Mouse (Mus musculus): ENCODE results near the gene Tbc1d10c. TPM values are rescaled to one million over a fixed set of nuclear protein-coding genes. Genes with fewer than 3 reads are reported as not detected.
"Not testable (repeated sequence)": the region's sequence is repeated elsewhere in the genome, so short reads cannot be mapped to it uniquely, and the experiment has no call there.

Gene Tbc1d10c
- polyA plus RNA-seq, 1 experiment from 2014 or later = 2.2 TPM

- Histone ChIP-seq H3K27me3 (ENCODE audit: control insufficient read depth, insufficient read depth, low read length) (0 out of 2 replicates have a peak, but pooled peaks cover 7% of the 10 kb centered on the region), H3K9me3 (ENCODE audit: control insufficient read depth, low read length) (no peaks in the 10 kb centered on the region), H3K36me3 (ENCODE audit: control insufficient read depth, insufficient read depth, low read length) (peaks cover 20% of the 10 kb centered on the region), H3K9ac (ENCODE audit: low read length) (no peak overlapping the region), H3K4me1 (ENCODE audit: control insufficient read depth in 2 of 2, insufficient read depth in 2 of 2, low read length in 2 of 2) (no peaks in the 10 kb centered on the region; a peak in 1 of 4 replicates), H3K4me3 (ENCODE audit: control insufficient read depth in 1 of 2, insufficient read depth in 1 of 2, low read depth in 1 of 2, low read length in 2 of 2) (no peak overlapping the region), H3K27ac (replicated peaks in 1 of 2; ENCODE audit: control insufficient read depth in 1 of 2, insufficient read depth in 1 of 2, low read depth in 2 of 2, low read length in 2 of 2) (no peak overlapping the region), H3K4me2 (ENCODE audit: low read length) (no peak overlapping the region)
- 81% methylated on average over 5 of the region's 5 CpGs for WGBS
- ATAC-seq (ENCODE audit: insufficient number of reproducible peaks, insufficient read depth, low FRiP score, low read depth) = no peak
Observed at GRCm38 (mm10) chr19:4136463-4136862, 54.6 kb downstream of the Tbc1d10c start.

GRCm38 (mm10) chr19:4135963-4136345 lies 55.1 kb downstream of the Tbc1d10c start:
- H3K4me2 ChIP-seq (ENCODE audit: low read length); H3K9ac ChIP-seq (ENCODE audit: low read length); H3K4me3 ChIP-seq (ENCODE audit: control insufficient read depth in 1 of 2, insufficient read depth in 1 of 2, low read depth in 1 of 2, low read length in 2 of 2); H3K27ac ChIP-seq (replicated peaks in 1 of 2; ENCODE audit: control insufficient read depth in 1 of 2, insufficient read depth in 1 of 2, low read depth in 2 of 2, low read length in 2 of 2); H3K27me3 ChIP-seq (ENCODE audit: control insufficient read depth, insufficient read depth, low read length); H3K4me1 ChIP-seq (ENCODE audit: control insufficient read depth in 2 of 2, insufficient read depth in 2 of 2, low read length in 2 of 2); H3K9me3 ChIP-seq (ENCODE audit: control insufficient read depth, low read length); ATAC-seq (ENCODE audit: insufficient number of reproducible peaks, insufficient read depth, low FRiP score, low read depth): not testable (repeated sequence)
- H3K36me3 ChIP-seq (ENCODE audit: control insufficient read depth, insufficient read depth, low read length) = peaks cover 25% of the 10 kb centered on the region
- 14% methylated on average over 7 of the region's 8 CpGs for WGBS

GRCm38 (mm10) chr19:4135229-4135962 lies 55.7 kb downstream of the Tbc1d10c start:
- H3K36me3 ChIP-seq (ENCODE audit: control insufficient read depth, insufficient read depth, low read length) = peaks cover 29% of the 10 kb centered on the region
- not testable (repeated sequence) for H3K4me2 ChIP-seq (ENCODE audit: low read length); H3K27ac ChIP-seq (replicated peaks in 1 of 2; ENCODE audit: control insufficient read depth in 1 of 2, insufficient read depth in 1 of 2, low read depth in 2 of 2, low read length in 2 of 2); H3K9me3 ChIP-seq (ENCODE audit: control insufficient read depth, low read length); H3K4me1 ChIP-seq (ENCODE audit: control insufficient read depth in 2 of 2, insufficient read depth in 2 of 2, low read length in 2 of 2); H3K9ac ChIP-seq (ENCODE audit: low read length); H3K27me3 ChIP-seq (ENCODE audit: control insufficient read depth, insufficient read depth, low read length); ATAC-seq (ENCODE audit: insufficient number of reproducible peaks, insufficient read depth, low FRiP score, low read depth); H3K4me3 ChIP-seq (ENCODE audit: control insufficient read depth in 1 of 2, insufficient read depth in 1 of 2, low read depth in 1 of 2, low read length in 2 of 2)
- 79% methylated on average over 6 of the region's 6 CpGs for WGBS

- no peak overlapping the region for H3K4me3 ChIP-seq (ENCODE audit: control insufficient read depth in 1 of 2, insufficient read depth in 1 of 2, low read depth in 1 of 2, low read length in 2 of 2)
Observed at GRCm38 (mm10) chr19:4134354-4134753, 56.7 kb downstream of the Tbc1d10c start.

More at GRCm38 (mm10) chr19:4134354-4134753, 56.7 kb downstream of the Tbc1d10c start:
- H3K27me3 ChIP-seq (ENCODE audit: control insufficient read depth, insufficient read depth, low read length) = 0 out of 2 replicates have a peak, but pooled peaks cover 7% of the 10 kb centered on the region
- no peaks in the 10 kb centered on the region for H3K9me3 ChIP-seq (ENCODE audit: control insufficient read depth, low read length)
- H3K4me2 ChIP-seq (ENCODE audit: low read length) = no peak overlapping the region
- 82% methylated on average over 4 of the region's 4 CpGs for WGBS
- H3K36me3 ChIP-seq (ENCODE audit: control insufficient read depth, insufficient read depth, low read length) = peaks cover 38% of the 10 kb centered on the region
- no peak overlapping the region for H3K27ac ChIP-seq (replicated peaks in 1 of 2; ENCODE audit: control insufficient read depth in 1 of 2, insufficient read depth in 1 of 2, low read depth in 2 of 2, low read length in 2 of 2)
- ATAC-seq (ENCODE audit: insufficient number of reproducible peaks, insufficient read depth, low FRiP score, low read depth) = no peak
- H3K4me1 ChIP-seq (ENCODE audit: control insufficient read depth in 2 of 2, insufficient read depth in 2 of 2, low read length in 2 of 2) = peaks cover 8 to 9% of the 10 kb centered on the region in 2 experiments; a peak in 3 of 4 replicates
- H3K9ac ChIP-seq (ENCODE audit: low read length) = no peak overlapping the region

Small RNA genes lying within 50 kb of the gene (microRNA-seq; reads per million reads assigned to microRNA genes)
- gene Gm26115 = not detected

Other genes starting within 250 kb of the Tbc1d10c start
- not detected in 2 replicates for gene Aldh3b3, start 232.6 kb downstream of the Tbc1d10c start, polyA plus RNA-seq (2014; fragmentation: Nextera tagmentation; extraction: Ambion mirVana)
- 0.09 and 0.18 TPM in 2 replicates for gene Aldh3b2, start 219.0 kb downstream of the Tbc1d10c start, polyA plus RNA-seq (2014; fragmentation: Nextera tagmentation; extraction: Ambion mirVana)
- 13.1 and 14.5 TPM in 2 replicates for gene Acy3, start 204.7 kb downstream of the Tbc1d10c start, polyA plus RNA-seq (2014; fragmentation: Nextera tagmentation; extraction: Ambion mirVana)
- not detected in 2 replicates for gene Tbx10, start 198.5 kb downstream of the Tbc1d10c start, polyA plus RNA-seq (2014; fragmentation: Nextera tagmentation; extraction: Ambion mirVana)
- gene Nudt8, start 190.7 kb downstream of the Tbc1d10c start, polyA plus RNA-seq (2014; fragmentation: Nextera tagmentation; extraction: Ambion mirVana) = 73.2 and 74.1 TPM in 2 replicates
- gene Gm49405, start 190.7 kb downstream of the Tbc1d10c start, polyA plus RNA-seq (2014; fragmentation: Nextera tagmentation; extraction: Ambion mirVana) = 4.3 and 4.6 TPM in 2 replicates
- gene Doc2g, start 188.0 kb downstream of the Tbc1d10c start, polyA plus RNA-seq (2014; fragmentation: Nextera tagmentation; extraction: Ambion mirVana) = 85.2 and 90.7 TPM in 2 replicates
- gene Ndufv1, start 178.5 kb downstream of the Tbc1d10c start, polyA plus RNA-seq (2014; fragmentation: Nextera tagmentation; extraction: Ambion mirVana) = 552 and 561 TPM in 2 replicates
- 399 and 401 TPM in 2 replicates for gene Gstp1, start 153.3 kb downstream of the Tbc1d10c start, polyA plus RNA-seq (2014; fragmentation: Nextera tagmentation; extraction: Ambion mirVana)
- 8.0 and 10.3 TPM in 2 replicates for gene Gstp2, start 145.3 kb downstream of the Tbc1d10c start, polyA plus RNA-seq (2014; fragmentation: Nextera tagmentation; extraction: Ambion mirVana)
- gene Gstp3, start 131.7 kb downstream of the Tbc1d10c start, polyA plus RNA-seq (2014; fragmentation: Nextera tagmentation; extraction: Ambion mirVana) = not detected in 2 replicates
- not detected in 2 replicates for gene Cabp2, start 109.7 kb downstream of the Tbc1d10c start, polyA plus RNA-seq (2014; fragmentation: Nextera tagmentation; extraction: Ambion mirVana)
- 62.5 and 63.8 TPM in 2 replicates for gene Cdk2ap2, start 94.1 kb downstream of the Tbc1d10c start, polyA plus RNA-seq (2014; fragmentation: Nextera tagmentation; extraction: Ambion mirVana)
- gene Pitpnm1, start 91.3 kb downstream of the Tbc1d10c start, polyA plus RNA-seq (2014; fragmentation: Nextera tagmentation; extraction: Ambion mirVana) = 17.3 TPM in 2 replicates
- 87.3 and 100 TPM in 2 replicates for gene Aip, start 65.4 kb downstream of the Tbc1d10c start, polyA plus RNA-seq (2014; fragmentation: Nextera tagmentation; extraction: Ambion mirVana)
- not detected in 2 replicates for gene Gpr152, start 51.5 kb downstream of the Tbc1d10c start, polyA plus RNA-seq (2014; fragmentation: Nextera tagmentation; extraction: Ambion mirVana)
- gene Cabp4, start 47.3 kb downstream of the Tbc1d10c start, polyA plus RNA-seq (2014; fragmentation: Nextera tagmentation; extraction: Ambion mirVana) = not detected in 2 replicates
- 117 and 122 TPM in 2 replicates for gene Coro1b, start 42.7 kb downstream of the Tbc1d10c start, polyA plus RNA-seq (2014; fragmentation: Nextera tagmentation; extraction: Ambion mirVana)
- gene Ptprcap, start 37.7 kb downstream of the Tbc1d10c start, polyA plus RNA-seq (2014; fragmentation: Nextera tagmentation; extraction: Ambion mirVana) = 0.54 and 0.82 TPM in 2 replicates
- gene Rps6kb2, start 27.9 kb downstream of the Tbc1d10c start, polyA plus RNA-seq (2014; fragmentation: Nextera tagmentation; extraction: Ambion mirVana) = 31.4 and 34.4 TPM in 2 replicates
- gene Carns1, start 15.8 kb downstream of the Tbc1d10c start, polyA plus RNA-seq (2014; fragmentation: Nextera tagmentation; extraction: Ambion mirVana) = 6.5 and 8.7 TPM in 2 replicates
- 708 and 757 TPM in 2 replicates for gene Ppp1ca, start 781 bp upstream of the Tbc1d10c start, polyA plus RNA-seq (2014; fragmentation: Nextera tagmentation; extraction: Ambion mirVana)
- 17.4 and 18.5 TPM in 2 replicates for gene Rad9a, start 10.4 kb upstream of the Tbc1d10c start, polyA plus RNA-seq (2014; fragmentation: Nextera tagmentation; extraction: Ambion mirVana)
- 0.78 and 1.2 TPM in 2 replicates for gene Clcf1, start 23.0 kb upstream of the Tbc1d10c start, polyA plus RNA-seq (2014; fragmentation: Nextera tagmentation; extraction: Ambion mirVana)
- gene AC109138.7, start 23.1 kb upstream of the Tbc1d10c start, polyA plus RNA-seq (2014; fragmentation: Nextera tagmentation; extraction: Ambion mirVana) = not detected in 2 replicates
- gene Pold4, start 40.6 kb upstream of the Tbc1d10c start, polyA plus RNA-seq (2014; fragmentation: Nextera tagmentation; extraction: Ambion mirVana) = 20.9 and 26.8 TPM in 2 replicates
- 7.6 and 8.0 TPM in 2 replicates for gene Ssh3, start 77.9 kb upstream of the Tbc1d10c start, polyA plus RNA-seq (2014; fragmentation: Nextera tagmentation; extraction: Ambion mirVana)
- 1.1 and 1.4 TPM in 2 replicates for gene Ankrd13d, start 91.9 kb upstream of the Tbc1d10c start, polyA plus RNA-seq (2014; fragmentation: Nextera tagmentation; extraction: Ambion mirVana)
- 12.1 and 12.8 TPM in 2 replicates for gene Grk2, start 114.9 kb upstream of the Tbc1d10c start, polyA plus RNA-seq (2014; fragmentation: Nextera tagmentation; extraction: Ambion mirVana)
- 35.7 and 42.7 TPM in 2 replicates for gene Kdm2a, start 207.0 kb upstream of the Tbc1d10c start, polyA plus RNA-seq (2014; fragmentation: Nextera tagmentation; extraction: Ambion mirVana)
- gene Rhod, start 248.1 kb upstream of the Tbc1d10c start, polyA plus RNA-seq (2014; fragmentation: Nextera tagmentation; extraction: Ambion mirVana) = 20.0 and 24.0 TPM in 2 replicates

Data from heart, embryonic 14.5 days (tissue).